8 mouse cellular contexts compared by ENCODE assay signal in genomic region chr1:168676418-168677413, GRCm38 (mm10).
A peak's percentile ranks its signal among the peaks of the same experiment; 100 is the strongest.
DNase-seq lines count a peak whose midpoint lies in the region; ATAC-seq and TF ChIP-seq lines count a peak whose summit lies in the region.

No protein-coding gene starts in this region.

- H3K4me3 ChIP-seq in midbrain, embryonic 11.5 days (ENCODE audit: low read depth, low read length) = no peak overlapping the region
- no peak overlapping the region; the same call in 1 of the 2 replicates for H3K4me3 ChIP-seq in midbrain, embryonic 10.5 days
- H3K4me3 ChIP-seq in stomach, postnatal 0 days (ENCODE audit: low read depth, low read length) = peak overlapping the region; percentile 12

- no peak for TF ChIP-seq EP300 in stomach, postnatal 0 days (optimal IDR thresholded peaks at IDR 0.05)

- no peak overlapping the region for H3K27ac ChIP-seq in midbrain, embryonic 11.5 days (ENCODE audit: low read depth, low read length)
- no peak overlapping the region for H3K27ac ChIP-seq in midbrain, embryonic 10.5 days (replicated peaks)
- H3K27ac ChIP-seq in stomach, postnatal 0 days (replicated peaks) = no peak overlapping the region

- 60% methylated on average over 29 of the region's 29 CpGs for WGBS in midbrain, embryonic 11.5 days
- 65% methylated on average over 29 of the region's 29 CpGs for WGBS in midbrain, embryonic 10.5 days
- WGBS in stomach, postnatal 0 days = 44% methylated on average over 29 of the region's 29 CpGs

- no peak for DNase-seq in cerebellum, adult 11-12 months
- peak; percentile 82 for DNase-seq in midbrain, embryonic 11.5 days (ENCODE audit: low spot score, missing footprints)
- no peak for DNase-seq in midbrain, embryonic 10.5 days (ENCODE audit: low spot score)
- peak; percentile 11 to 15 for DNase-seq in left cerebral cortex, adult 8-10 months (ENCODE audit: low spot score in 2 of 2)
- DNase-seq in stomach, postnatal 0 days (ENCODE audit: low spot score) = no peak
- no peak for DNase-seq in adrenal gland, postnatal 25 days

- TF ChIP-seq CTCF in stomach, postnatal 0 days (IDR thresholded peaks at IDR 0.05; ENCODE audit: low read depth) = no peak

- H3K27me3 ChIP-seq in midbrain, embryonic 11.5 days (ENCODE audit: control insufficient read depth, insufficient read depth, low read length) = no peaks in the 10 kb centered on the region
- no peaks in the 10 kb centered on the region; the same call in 1 of the 2 replicates for H3K27me3 ChIP-seq in midbrain, embryonic 10.5 days (ENCODE audit: low read depth, poor library complexity, severe bottlenecking)
- H3K27me3 ChIP-seq in stomach, postnatal 0 days (ENCODE audit: control insufficient read depth, insufficient read depth, low read length) = no peaks in the 10 kb centered on the region

- H3K4me2 ChIP-seq in midbrain, embryonic 11.5 days = peak overlapping the region; percentile 35
- peak overlapping the region; percentile 44 for H3K4me2 ChIP-seq in stomach, postnatal 0 days (replicated peaks; ENCODE audit: low read depth)

- peak; percentile 58; the same call in 1 of the 2 replicates for ATAC-seq in cerebellum, adult (ENCODE audit: insufficient number of reproducible peaks, low FRiP score, low TSS enrichment)
- peak; percentile 77 for ATAC-seq in midbrain, embryonic 11.5 days (ENCODE audit: low FRiP score)
- ATAC-seq in stomach, postnatal 0 days (ENCODE audit: low FRiP score, low TSS enrichment) = no peak
- no peak for ATAC-seq in CD4-positive, CD25-positive, alpha-beta regulatory T cell, adult 4 months

- no peaks in the 10 kb centered on the region for H3K36me3 ChIP-seq in midbrain, embryonic 11.5 days (ENCODE audit: control insufficient read depth, insufficient read depth, low read length)
- H3K36me3 ChIP-seq in midbrain, embryonic 10.5 days = no peaks in the 10 kb centered on the region
- H3K36me3 ChIP-seq in stomach, postnatal 0 days (ENCODE audit: control insufficient read depth, insufficient read depth, low read length) = no peaks in the 10 kb centered on the region

- no peaks in the 10 kb centered on the region for H3K4me1 ChIP-seq in midbrain, embryonic 11.5 days (ENCODE audit: control insufficient read depth, insufficient read depth, low read length)
- H3K4me1 ChIP-seq in midbrain, embryonic 10.5 days = 0 out of 2 replicates have a peak, but pooled peaks cover 3% of the 10 kb centered on the region
- no peaks in the 10 kb centered on the region for H3K4me1 ChIP-seq in stomach, postnatal 0 days (replicated peaks; ENCODE audit: control insufficient read depth, insufficient read depth)

- H3K9me3 ChIP-seq in midbrain, embryonic 11.5 days (ENCODE audit: control insufficient read depth, low read length) = no peaks in the 10 kb centered on the region
- no peaks in the 10 kb centered on the region for H3K9me3 ChIP-seq in midbrain, embryonic 10.5 days (replicated peaks)
- H3K9me3 ChIP-seq in stomach, postnatal 0 days (ENCODE audit: control insufficient read depth, low read length) = no peaks in the 10 kb centered on the region

- no peak overlapping the region for H3K9ac ChIP-seq in midbrain, embryonic 11.5 days (ENCODE audit: low read length)
- H3K9ac ChIP-seq in stomach, postnatal 0 days (ENCODE audit: low read length) = no peak overlapping the region

Comparison
In these comparisons a context has a peak if more than half of its experiments do, and no peak if none do; other contexts are left out.
1. DNase-seq: peak in midbrain, embryonic 11.5 days (single experiment) and left cerebral cortex, adult 8-10 months (2 of 2); none in cerebellum, adult 11-12 months (single experiment), midbrain, embryonic 10.5 days (single experiment), stomach, postnatal 0 days (single experiment) and adrenal gland, postnatal 25 days (single experiment).
2. ATAC-seq: peak in cerebellum, adult (single experiment) and midbrain, embryonic 11.5 days (single experiment); none in stomach, postnatal 0 days (single experiment) and CD4-positive, CD25-positive, alpha-beta regulatory T cell, adult 4 months (single experiment).